Mouse (Mus musculus): ENCODE measurements around the gene Nrsn2.
"Not testable (repeated sequence)": the region's sequence is repeated elsewhere in the genome, so short reads cannot be mapped to it uniquely, and the experiment has no call there.

The Nrsn2 gene

DNA sequence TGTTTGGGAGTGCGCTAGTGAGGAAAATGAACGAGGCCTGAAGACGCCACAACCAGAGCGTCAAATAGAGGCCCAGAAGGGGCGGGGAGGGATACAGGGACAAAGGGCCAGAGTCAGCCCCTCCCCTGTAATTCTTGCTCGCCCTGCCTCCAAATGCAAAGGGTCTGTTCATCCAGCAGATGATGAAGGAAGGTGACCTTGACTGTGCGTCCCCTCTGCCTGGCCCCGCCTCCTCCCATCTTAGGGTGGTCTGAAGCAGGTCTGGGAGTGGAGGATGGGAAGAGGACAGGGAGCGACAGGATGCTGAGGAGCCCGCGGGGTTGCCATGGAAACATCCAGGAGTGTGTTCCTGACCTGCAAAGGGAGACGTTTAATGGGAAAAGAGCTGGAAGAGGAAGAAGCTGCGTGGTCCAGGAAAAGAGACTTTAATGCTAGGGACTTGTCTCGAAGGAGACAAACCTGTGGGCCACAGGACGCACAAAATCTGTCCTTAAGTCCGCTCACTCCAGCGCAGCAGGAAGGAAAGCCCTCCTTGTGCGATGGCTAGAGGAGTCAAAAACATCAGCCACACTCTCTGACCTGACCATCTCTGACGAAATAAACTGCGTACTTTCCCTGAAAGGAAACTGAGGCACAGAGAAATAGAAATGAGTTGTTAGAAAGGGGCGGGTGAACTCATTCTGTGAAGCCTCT lies 640 bp downstream of the Nrsn2 start:
- peak; percentile 76 for DNase-seq

DNA sequence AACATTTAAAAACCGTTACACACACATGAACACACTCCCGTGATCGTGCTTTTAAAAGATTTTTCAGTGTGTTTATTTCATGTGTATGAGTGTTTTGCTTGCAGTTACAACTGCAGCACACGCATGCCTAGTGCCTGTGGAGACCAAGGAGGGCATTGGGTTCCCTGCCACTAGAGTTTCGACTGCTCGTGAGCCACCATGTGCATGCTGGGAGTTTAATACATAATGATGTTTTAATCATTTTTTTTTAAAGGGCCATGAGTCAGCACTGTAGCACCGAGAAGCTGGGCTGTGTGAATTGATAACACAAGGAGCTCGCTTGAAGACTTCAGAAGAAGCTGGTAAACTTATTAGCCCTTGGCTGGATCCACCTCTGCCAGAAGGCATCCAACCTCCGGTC lies 2.9 kb downstream of the Nrsn2 start:
- no peak for DNase-seq

DNA sequence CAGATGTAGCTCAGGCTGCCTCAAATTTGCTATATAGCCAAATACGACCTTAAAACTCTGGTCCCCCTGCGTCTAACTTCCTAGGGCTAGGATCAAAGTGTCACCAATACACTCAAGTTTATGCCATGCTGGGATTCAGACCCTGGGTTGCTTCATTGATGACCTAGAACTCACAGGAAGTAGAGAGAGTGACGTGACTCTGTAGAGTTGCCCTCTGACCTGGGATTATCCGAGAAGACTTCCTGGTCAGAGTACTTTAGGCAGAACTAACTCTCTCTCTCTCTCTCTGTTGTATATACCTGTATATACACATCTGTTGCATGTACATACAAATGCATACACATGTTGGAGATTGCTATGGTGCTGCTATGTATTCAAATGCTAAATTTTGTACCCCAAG lies 3.8 kb downstream of the Nrsn2 start:
- DNase-seq: no peak

DNA sequence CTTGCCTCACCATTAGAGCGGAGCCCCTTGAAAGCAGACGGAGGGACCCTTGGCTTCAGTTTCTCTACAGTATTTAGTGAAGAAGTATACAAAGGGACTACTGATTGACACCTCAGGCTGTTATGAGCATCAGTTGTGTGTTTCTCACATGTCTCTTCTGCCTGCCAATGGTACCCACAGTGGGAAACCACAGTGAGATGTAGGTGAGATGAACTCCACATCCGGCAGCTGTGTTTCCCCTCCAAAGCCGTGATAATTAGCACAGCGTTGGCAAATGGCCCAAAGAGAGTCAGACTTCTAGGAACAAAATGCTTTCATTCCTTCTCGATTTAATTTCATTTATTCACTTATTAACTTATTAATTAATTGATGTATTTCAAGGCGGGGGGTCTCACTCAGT lies 4.3 kb downstream of the Nrsn2 start:
- DNase-seq: no peak

DNA sequence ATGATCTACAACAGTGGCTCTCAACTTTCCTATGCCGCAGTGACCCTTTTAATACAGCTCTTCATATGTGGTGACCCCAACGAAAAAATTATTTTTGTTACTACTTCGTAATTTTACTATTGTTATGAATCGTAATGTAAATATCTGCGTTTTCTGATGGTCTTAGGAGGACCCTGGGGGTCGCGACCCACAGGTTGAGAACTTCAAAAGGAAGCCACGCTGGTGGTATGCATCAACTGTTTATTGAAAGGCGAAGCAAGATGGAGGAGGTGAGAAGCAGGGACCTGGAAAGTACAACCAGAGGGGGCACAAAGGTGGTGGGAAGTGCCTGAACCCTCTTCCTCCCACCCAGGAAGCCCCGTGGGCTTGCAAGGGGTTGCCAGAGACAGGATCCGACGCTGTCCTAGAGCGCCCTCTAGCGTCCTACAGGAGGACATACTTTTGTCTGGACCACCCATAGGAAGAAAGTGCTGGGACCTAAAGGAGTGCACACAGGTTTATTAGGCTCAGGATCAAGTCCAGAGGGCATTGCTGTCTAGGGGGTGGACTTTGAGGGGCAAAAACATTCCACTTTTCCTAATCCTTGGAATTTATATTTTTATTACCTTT lies 7.8 kb downstream of the Nrsn2 start:
- peak; percentile 77 for DNase-seq

DNA sequence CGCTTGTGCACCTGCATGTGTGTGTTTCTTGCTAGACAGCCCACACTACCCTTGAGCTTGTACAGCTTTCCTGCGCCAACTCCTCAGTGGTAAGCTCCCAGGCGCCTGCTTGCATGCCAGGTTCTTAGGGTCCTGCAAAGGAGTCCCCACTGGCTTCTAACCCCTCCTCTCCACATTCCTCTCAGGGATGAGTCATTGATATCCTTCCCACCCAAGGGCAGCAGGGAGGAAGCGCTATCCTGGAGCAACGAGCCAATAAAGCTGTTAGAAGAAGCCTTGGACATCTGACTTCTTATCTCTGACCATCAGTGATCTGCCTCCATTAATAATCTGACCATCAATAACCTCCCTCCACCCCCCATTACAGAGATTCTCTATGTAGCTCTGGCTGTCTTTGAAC lies 8.5 kb downstream of the Nrsn2 start:
- no peak for DNase-seq

DNA sequence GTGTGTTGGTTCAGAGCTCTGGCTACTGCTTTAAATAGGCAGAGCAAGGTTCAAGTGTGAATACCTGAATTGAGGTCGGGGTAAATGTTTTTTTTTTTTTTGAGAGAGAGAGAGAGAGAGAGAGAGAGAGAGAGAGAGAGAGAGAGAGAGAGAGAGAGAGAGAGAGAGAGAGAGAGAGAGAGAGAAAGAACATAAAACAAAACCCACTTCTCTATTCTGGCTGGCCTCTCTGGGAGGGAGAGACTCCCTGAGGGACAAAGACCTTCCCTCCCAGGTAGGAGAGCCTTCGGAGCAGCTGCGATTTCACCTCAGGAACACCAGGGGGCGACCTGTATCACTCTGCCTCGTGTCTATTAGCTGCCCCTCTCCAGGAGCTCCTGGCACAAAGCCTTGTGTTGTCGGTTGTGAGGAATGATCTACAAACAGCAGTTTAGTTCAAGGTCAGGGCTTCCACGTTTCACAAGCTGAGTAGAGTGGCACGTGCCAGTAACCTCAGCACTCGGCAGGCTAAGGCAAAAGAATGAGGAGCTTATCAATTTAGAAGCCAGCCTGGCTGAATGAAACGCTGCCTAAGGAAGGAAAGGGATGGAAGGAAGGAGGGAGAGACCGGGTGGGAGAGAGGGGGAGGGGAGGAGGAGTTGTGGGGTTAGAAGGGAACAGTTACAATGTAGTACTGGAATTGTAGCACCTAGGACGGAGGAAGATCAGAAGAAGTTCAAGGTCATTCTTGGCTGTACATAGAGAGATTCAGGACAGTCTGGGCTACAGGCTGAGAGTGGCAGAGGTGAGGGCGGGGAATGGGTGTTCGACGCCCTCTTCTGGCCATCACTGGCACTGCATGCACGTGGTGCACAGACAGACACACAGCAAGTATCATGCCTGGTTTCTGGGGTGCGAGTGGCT lies 12.9 kb downstream of the Nrsn2 start:
- peak; percentile 86 for DNase-seq

DNA sequence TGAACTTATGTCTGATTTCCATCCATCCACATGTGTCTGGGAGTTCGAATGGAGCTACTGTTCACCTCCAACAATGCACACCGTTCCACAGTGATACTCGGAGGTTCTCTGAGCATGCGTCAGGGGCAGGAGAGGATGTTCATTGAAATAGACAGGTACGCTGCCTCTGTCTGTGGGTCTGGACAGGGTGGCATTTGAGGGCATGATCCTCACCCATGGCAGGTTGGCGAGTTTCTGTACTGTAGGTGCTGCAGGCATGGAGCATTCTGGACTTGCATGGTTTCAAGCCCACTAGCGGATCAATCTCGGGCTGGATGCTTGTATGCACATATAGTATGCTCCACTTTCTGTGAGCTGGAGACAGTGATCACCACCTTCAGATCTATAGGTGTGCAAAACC lies 15.2 kb downstream of the Nrsn2 start:
- DNase-seq: no peak

DNA sequence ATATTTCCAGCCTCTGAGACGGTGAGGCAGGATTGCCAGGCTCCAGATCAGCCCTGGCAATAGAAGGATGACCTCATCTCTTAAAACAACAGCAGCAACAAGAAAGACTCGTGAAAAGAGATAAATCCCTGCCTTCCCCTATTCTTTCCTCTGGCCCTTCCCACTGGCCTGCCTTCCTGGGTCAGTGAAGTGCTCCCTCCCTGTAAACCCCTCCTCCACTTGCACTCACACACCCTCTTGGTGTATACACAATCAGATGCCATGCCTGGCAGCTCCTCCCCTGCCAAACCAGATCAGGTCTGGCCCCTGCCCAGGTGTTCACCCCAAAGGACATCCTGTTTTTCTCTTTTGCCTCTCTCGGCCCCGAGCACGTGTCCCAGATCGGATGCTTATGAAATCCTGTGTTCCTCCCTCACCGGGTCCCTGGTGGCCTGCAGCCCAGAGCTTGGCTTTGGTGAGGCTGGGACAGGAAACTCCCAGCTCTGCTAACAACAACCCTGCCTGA lies 16.1 kb downstream of the Nrsn2 start:
- no peak for DNase-seq

DNA sequence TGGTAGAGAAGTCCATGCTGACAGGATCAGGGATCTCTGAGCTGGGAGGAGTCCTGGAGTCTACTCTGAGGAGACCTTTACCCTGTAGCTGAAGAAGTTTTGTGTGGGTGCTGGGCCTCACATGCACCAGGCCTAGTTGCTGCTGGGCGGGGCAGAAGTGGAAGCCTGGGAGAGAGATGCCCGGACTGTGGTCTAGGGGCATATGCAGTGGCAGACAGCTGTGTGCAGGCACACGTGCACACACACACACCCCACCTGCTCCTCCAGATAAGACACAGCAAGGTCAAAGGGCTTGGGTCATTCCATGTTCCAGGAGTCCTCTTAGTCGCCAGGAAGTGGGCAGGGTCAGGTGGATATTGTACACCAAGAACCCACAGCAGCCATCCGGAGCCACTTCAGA lies 16.8 kb downstream of the Nrsn2 start:
- no peak for DNase-seq

DNA sequence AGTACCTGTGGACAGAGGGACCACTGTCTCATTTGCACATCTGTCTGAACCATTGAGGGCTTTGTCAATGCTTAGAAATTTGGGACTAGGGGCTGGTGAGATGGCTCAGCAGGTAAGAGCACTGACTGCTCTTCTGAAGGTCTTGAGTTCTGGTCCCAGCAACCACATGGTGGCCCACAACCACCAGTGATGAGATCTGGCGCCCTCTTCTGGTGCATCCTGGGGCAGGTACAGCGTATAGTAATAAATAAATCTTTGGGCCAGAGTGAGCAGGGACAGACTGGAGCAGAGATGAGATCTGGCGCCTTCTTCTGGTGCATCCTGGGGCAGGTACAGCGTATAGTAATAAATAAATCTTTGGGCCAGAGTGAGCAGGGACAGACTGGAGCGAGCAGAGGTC lies 17.5 kb downstream of the Nrsn2 start:
- DNase-seq: not testable (repeated sequence)

DNA sequence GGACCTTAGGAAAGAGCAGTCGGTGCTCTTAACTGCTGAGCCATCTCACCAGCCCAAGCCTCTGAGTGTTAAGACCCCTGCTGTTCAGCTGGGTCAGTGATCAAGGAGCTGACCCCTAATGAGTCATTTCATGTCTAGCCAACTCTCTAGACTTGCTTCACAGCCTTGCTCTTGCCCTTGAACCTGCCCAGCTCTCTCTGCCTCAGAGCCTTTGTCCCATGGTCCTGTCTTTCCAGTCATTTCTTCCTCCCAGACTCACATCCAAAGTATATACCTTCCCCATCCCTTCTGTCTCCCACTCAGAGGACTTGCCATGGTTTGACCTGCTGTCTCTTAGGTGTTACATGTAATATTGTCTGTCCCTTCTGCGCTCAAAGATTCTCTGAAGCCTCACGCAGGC lies 19.2 kb downstream of the Nrsn2 start:
- no peak for DNase-seq

DNA sequence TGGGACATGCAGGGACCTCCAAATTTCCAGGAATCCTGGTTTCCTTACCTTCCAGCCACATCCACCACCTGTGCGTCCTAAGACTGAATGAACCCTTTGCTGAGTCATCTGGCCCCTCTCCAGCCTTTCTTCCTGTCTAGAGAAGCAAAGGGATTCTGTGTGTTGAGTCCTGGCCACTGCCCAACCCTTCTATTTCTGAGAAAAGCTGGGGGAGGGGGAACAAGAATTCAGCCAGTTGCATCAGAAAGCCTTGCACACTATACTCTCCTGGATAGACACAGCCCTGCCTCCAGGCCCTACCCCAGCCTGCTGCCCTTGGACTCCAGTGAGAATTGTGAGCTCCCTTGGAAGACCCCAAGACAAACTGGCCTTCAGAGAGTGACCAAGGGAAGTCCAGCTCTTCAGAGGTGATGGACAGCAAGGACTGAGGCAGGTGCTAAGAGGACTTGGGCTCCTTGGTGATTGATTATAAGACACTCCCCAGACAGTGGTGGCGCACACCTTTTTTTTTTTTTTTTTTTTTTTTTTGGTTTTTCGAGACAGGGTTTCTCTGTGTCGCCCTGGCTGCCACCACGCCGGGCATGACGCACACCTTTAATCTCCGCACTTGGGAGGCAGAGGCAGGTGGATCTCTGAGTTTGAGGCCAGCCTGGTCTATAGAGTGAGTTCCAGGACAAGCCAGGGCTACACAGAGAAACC lies 26.4 kb downstream of the Nrsn2 start:
- no peak for DNase-seq

DNA sequence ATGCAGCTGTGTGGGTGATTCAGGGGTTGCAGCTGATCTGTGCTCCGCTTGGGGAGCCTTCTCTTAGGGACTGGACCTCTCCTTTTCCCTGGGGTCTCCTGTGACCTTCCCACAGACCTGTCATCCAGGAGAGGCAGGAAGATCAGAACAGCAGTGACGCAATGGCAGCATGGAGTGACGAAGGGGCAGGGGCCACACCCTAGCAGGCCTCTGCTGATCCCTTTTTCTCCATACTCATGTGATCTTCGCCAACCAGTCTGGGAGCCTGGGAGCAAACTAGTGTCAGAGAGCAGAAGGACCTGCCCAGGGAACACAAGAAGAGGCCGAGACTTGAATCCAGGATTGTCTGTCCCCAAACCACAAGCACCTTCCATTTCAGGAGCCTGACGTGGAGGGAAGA lies 27.2 kb downstream of the Nrsn2 start:
- no peak for DNase-seq

DNA sequence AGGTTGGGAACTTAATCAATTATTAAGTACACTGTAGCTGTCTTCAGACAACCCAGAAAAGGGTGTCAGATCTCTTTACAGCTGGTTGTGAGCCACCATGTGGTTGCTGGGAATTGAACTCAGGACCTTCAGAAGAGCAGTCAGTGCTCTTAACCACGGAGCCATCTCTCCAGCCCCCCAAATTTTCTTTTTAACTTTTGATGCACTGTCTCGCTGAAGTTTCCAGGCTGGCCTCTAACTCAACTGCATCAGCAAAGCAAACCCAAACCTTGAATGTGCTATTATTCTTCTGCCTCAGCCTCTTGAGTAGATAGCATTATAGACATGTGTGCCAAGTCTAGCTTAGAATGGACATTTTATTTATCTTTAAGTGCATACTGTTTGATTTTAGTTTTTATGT lies 28.7 kb downstream of the Nrsn2 start:
- no peak for DNase-seq

DNA sequence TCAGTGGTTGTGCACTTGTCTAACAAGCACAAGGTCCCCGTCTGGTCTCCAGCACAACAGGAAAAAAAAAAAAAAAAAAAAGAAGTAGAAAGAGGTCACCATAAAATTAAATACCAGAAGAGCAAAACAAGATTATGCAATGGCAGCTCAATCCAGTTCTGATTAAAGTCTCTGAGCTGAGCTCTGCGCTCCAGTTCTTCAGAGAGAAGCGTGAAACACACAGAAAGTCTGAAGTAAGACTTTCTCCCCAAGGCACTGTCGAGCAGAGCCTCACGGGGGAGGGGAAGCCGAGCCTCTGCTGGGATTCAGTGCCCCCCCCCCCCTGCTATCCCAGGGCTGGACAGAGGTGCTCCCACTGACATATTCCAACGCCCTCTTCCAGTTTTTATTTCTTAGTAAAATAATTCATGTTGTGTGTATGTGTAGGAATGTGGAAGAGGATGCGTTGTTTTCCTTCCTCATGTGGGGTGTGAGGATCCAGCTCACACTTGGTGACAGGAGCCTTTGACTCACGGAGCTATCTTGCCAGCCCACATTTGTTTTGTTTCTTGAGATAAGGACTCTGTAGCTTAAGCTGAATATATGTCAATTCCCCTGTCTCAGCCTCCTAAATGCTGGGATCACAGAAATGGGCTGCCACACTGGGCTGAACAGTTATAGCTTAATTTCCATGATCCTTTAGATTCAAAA lies 29.5 kb downstream of the Nrsn2 start:
- no peak for DNase-seq

DNA sequence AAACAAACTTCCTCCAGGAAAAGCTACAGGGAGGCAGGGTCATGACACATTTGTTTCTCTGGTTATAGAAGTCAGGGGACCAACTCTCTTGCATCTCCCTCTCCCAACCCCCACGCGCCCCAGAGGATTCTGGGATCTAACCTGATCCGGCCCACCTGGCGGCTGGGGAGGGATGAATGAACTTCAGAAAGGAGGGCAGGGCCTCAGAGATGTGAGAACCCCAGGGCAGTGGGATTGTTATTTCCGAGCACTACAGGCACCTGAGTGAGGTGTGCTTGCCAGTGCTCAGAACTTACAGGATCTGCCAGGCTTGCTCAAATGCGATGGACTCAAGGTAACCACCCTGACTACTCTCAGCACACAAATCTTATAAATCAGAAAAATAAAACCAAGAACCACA lies 31.0 kb downstream of the Nrsn2 start:
- DNase-seq: no peak

DNA sequence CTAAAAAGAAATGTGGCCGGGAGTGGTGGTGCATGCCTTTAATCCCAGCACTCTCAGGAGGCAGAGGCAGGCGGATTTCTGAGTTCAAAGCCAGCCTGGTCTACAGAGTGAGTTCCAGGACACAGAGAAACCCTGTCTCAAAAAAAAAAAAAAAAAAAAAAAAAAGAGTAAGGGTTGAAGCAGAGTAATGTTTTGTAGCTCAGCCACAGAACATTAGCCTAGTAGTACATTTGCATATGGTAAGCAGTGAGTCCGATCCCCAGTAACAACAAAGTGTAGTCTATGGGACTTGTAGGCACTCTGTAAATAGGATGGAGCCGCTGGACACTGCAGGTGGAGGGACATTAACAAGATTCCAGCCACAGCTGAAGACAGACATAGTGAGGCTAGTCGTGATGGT lies 31.5 kb downstream of the Nrsn2 start:
- DNase-seq: no peak

DNA sequence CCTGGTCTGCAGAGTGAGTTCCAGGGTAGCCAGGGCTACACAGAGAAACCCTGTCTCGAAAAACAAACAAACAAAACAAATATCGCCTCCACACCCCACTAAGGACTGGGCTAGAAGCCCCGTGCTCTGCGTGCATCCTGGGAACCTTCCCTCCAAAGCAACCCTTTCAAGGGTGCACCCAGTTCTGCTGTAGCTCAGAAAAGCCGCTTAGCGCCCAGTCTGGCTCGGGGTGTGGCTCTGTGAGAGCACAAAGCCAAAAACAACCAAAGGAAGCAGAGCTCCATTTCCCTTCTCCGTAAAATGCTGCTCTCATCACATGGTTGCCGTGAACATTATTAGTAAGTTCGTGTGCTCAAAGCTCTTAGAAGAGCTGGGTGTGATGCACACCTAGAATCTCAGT lies 32.1 kb downstream of the Nrsn2 start:
- DNase-seq: no peak

DNA sequence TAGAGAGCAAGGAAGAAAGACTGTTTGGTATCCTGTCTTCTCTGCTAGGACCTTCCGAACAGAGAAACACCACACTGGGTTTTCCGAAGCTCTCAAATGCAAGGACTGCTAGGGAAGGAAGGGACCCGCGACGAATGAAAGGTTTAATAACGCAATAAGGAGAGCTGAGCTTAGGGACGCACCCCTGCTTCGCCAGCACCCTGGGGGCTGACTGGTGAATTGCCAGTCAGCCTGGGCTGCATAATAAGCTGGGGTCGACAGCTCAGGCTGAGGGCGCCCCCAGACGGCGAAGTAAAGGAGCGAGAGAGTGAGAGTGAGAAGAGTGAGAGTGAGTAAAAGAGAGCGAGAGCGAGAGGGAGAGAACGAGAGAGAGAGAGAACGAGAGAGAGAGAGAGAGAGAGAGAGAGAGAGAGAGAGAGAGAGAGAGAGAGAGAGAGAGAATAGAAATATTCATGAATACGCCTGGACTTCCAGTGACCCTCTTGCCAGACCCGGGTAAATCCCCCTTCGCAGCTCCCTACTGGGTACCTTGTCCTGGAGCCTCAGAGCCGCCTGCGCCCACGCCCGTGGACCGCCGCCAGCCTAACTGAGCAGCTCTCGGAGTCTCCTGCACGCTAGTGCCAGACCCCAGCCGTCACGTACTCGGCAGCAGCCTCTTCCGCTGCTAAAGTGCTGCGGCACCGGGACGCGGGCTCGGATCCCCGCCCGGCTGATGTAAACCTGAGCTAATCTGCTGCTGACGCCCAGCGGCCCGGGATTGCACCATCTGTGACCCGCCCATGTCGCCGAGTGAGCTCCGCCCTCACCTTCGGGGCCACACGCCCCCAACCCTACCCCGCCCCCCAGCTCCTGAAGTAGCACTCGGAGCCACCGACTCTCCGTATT lies 32.9 kb downstream of the Nrsn2 start, which contains the start of gene Trib3:
Gene Trib3 (minus strand): TSS at position 704 of the 885 bp plus-strand sequence.
- peak; percentile 88 for DNase-seq

DNA sequence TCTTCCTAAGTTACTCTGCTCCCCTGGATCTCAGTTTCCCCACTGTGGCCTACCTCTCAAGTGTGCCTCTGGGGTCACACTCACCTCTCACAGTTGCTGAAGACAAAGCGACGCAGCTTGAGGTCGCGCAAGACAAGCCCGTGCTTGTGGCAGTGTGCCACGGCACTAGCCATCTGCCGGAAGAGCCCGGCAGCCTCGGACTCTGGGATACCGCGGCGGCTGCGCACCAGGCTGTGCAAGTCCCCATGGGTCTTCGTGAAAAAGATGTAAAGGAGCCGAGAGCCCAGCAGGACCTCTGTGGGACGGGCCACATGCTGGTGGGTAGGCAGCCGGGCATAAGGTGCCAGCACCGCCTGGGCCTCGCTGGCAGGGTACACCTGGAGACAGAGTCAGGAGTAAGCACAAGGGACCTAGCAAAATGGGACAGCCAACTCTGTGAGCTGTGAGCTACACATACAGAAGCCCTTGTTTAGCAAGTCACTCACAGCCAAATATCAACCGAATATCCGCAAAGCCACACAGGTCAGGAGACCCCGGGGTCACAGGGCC lies 36.7 kb downstream of the Nrsn2 start:
- DNase-seq: no peak

All from embryo, embryonic 11 days (tissue).